Mouse (Mus musculus) left cerebral cortex, adult 8-10 months (tissue): Measurements from ENCODE around the gene Olfr1045. TPM values are rescaled to one million over a fixed set of nuclear protein-coding genes. Genes with fewer than 3 reads are reported as not detected.
"Not testable (repeated sequence)": the region's sequence is repeated elsewhere in the genome, so short reads cannot be mapped to it uniquely, and the experiment has no call there.

Source experiments
- DNase-seq, 2 experiments: peaks; one replicate each; pipeline ENCODE4 v3.0.0; 2022; ENCODE audit warnings: low spot score in 2 of 2
- total RNA-seq, 4 experiments: library from RNA; stranded (reverse); gene quantifications; 2 replicates each; pipeline ENCODE4 v1.2.4; 2022

Gene Olfr1045
- total RNA-seq = not detected

DNA sequence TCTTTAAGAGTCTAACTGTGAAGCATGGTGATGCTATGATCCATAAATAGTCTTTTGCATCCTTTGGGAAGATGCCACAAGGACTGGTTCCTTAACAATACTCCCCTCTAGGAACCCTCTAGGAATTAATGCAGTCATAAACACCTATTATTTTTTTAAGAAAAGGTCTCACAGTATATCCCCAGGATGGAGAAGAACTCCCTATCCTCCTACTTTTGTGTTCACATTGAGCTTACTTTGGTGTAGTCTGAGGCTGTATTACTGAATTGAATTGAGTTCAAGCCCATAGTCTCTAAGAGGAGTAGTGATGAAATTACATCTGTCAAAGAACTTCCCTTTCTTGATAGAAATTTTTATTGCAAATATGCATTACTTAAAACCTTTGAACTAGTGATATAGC lies at the start of gene Olfr1045:
TSS of gene Olfr1045 (minus strand) at position 101 of the 400 bp plus-strand sequence.
- no peak for DNase-seq

GRCm38 (mm10) chr2:86240189-86240588 lies 37.4 kb upstream of the Olfr1045 start, which contains the start of gene Olfr1048:
Olfr1048 (minus strand) TSS chr2:86240289.
- DNase-seq = no peak

DNA sequence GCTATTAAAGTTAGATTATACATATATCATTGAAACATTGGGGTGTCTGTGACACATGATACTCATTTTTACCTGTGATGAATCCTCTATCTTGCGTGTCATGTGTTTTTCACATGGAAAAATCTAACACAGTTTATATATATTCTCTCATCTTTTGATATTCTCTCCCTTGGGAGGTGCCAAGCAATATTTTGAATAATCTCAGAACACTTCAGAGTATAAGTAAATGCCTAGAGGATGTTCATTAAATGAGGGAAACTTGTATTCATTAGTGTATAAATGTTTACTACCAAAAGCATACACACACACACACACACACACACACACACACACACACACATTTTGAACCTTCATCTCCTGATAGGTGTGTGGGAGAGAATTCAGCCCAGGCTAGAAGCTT lies 28.5 kb upstream of the Olfr1045 start, which contains the start of gene Olfr1047:
TSS of gene Olfr1047 (minus strand) at position 101 of the 400 bp plus-strand sequence.
- DNase-seq = no peak

GRCm38 (mm10) chr2:86219214-86219613 lies 16.4 kb upstream of the Olfr1045 start, which contains the start of gene Olfr1046:
Olfr1046 (minus strand) TSS chr2:86219314.
- DNase-seq = no peak

DNA sequence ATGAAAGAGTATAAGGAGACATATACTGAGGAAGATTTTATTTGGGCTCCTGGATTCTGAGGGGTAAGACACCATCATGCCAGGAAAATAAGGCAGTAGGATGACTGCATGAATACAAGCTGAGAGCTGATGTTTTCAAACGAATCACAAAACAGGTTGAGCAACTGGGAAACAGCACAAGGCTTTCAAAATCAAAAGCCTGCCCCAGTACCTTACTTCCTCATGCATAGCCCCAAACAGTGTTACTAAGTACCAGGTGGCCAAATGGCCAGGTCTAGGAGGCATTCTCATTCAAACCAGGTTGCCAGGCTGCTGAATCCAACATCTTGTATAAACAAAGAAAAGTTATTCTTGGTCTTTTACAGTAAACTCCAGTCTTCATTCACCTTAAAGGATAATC lies 6.9 kb downstream of the Olfr1045 start:
- DNase-seq = no peak

GRCm38 (mm10) chr2:86185583-86185982 lies 17.2 kb downstream of the Olfr1045 start, which contains the start of gene Olfr52:
Olfr52 (minus strand) TSS chr2:86185683.
- no peak for DNase-seq

DNA sequence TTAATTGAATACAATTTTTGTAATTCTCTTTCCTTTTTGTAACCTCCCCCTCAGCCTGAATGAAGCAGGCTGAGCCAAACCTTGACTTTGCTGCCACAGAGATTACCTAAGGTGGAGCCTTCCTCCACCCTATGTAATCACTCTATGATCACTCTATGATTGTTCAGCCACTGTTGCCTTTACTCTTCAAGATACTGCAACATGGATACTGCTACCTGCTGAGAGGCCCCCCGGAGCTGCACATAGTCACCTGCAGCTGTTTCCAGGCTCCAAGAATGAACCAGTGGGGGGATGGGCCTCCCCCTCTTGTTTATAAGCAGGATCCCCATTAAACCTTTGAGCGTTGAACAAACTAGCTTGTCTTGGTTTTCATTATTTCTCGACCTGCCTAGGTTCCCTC lies 22.9 kb downstream of the Olfr1045 start:
- DNase-seq = no peak

DNA sequence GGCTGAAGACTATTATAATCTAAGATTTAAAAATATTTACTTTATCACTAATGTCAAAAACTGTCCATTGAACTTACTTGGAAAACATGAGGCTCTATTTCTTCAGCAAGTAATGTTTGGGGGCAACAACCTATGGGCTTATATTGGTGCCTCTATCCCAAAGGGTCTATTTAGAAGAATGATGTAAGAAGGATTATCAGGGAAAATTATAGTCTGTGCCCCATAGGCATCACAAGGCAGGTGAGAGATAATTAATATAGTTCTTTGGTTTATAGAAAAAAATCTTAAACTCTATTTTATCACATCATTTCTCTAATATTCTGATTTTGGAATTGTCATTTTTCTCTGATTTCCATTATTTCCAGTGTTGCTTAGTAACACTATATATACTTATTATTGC lies 25.1 kb downstream of the Olfr1045 start, which contains the start of gene Olfr1044:
TSS of gene Olfr1044 (minus strand) at position 101 of the 400 bp plus-strand sequence.
- no peak for DNase-seq

DNA sequence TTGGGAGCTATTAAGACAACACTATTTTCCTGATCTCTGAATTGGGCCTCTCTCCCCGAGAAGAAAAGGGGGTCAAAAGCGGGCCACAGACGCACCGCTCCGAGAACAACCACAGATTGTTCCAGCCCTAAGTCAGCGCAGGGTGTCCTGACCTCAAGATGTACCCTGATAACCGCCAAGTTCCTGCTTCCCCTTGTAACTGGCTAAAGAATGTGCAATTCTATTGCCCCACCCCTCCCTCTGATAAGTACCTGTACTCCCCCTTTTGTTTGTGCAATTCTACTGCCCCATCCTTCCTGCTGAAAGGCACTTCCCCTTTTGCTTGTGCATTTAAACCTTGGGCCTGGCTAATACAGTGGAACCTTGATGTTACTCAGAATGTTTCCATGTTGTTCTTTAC lies 27.4 kb downstream of the Olfr1045 start:
- not testable (repeated sequence) for DNase-seq

DNA sequence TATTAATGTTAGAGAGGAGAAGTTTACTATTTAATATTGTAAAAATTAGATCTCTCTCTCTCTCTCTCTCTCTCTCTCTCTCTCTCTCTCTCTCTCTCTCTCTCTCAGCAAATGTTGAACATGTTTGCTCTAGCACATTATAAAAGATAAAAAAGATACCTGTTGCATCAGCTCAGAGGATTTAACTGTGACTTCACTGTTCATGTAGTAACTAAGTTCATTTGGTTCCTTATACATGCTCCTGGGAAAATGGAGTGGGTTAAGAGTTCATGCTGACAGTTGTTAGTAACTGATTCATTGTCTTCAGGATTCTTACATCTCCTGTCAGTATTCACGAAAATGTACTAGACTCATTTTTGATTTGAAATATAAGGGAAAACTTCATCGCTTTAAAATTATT lies 35.4 kb downstream of the Olfr1045 start, which contains the start of gene Olfr1043:
TSS of gene Olfr1043 (minus strand) at position 101 of the 400 bp plus-strand sequence.
- DNase-seq = no peak

GRCm38 (mm10) chr2:86161738-86162137 lies 41.1 kb downstream of the Olfr1045 start, which contains the start of gene Olfr1042:
Olfr1042 (minus strand) TSS chr2:86161838.
- DNase-seq = no peak

DNA sequence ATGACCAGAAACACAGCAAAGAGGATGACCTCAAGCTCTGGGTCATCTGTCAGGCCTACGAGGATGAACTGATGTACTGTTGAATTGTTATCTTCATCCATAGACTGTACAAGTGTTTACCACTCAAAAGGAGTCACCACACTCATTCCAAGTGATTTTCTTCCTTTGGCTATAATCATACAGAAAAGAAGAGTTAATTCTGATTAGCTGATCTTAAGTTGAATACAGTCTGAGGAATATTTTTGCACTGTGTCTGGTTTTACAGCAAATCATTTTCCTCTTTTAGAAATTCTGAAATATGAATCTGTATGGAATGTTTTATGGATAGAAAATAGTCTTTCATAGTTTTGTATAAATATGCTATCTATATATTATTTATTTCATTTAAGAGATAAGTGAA lies 56.2 kb downstream of the Olfr1045 start, which contains the start of gene Olfr1040:
TSS of gene Olfr1040 (minus strand) at position 101 of the 400 bp plus-strand sequence.
- DNase-seq = no peak

Other genes starting within 250 kb of the Olfr1045 start
- gene Olfr1029, start 229.1 kb downstream of the Olfr1045 start, total RNA-seq = under 1 TPM in 1 of 4 experiments, not detected in 3; 0.18 TPM
- not detected for gene Olfr1030, start 223.7 kb downstream of the Olfr1045 start, total RNA-seq
- gene Olfr1031, start 212.7 kb downstream of the Olfr1045 start, total RNA-seq = not detected
- not detected for gene Olfr1032, start 197.5 kb downstream of the Olfr1045 start, total RNA-seq
- gene Olfr1033, start 182.4 kb downstream of the Olfr1045 start, total RNA-seq = not detected
- not detected for gene Olfr1034, start 157.1 kb downstream of the Olfr1045 start, total RNA-seq
- gene Olfr1036, start 129.0 kb downstream of the Olfr1045 start, total RNA-seq = not detected
- gene Olfr1037, start 115.6 kb downstream of the Olfr1045 start, total RNA-seq = not detected
- not detected for gene Olfr1039, start 67.1 kb downstream of the Olfr1045 start, total RNA-seq
- gene Olfr1040, start 56.3 kb downstream of the Olfr1045 start, total RNA-seq = not detected
- gene Olfr1042, start 41.2 kb downstream of the Olfr1045 start, total RNA-seq = not detected
- not detected for gene Olfr1043, start 35.5 kb downstream of the Olfr1045 start, total RNA-seq
- gene Olfr1044, start 25.2 kb downstream of the Olfr1045 start, total RNA-seq = not detected
- not detected for gene Olfr52, start 17.3 kb downstream of the Olfr1045 start, total RNA-seq
- not detected for gene Olfr1046, start 16.3 kb upstream of the Olfr1045 start, total RNA-seq
- not detected for gene Olfr1047, start 28.4 kb upstream of the Olfr1045 start, total RNA-seq
- not detected for gene Olfr1048, start 37.3 kb upstream of the Olfr1045 start, total RNA-seq
- not detected for gene Olfr1049, start 55.3 kb upstream of the Olfr1045 start, total RNA-seq
- not detected for gene Olfr1051, start 76.1 kb upstream of the Olfr1045 start, total RNA-seq
- gene Olfr1052, start 89.4 kb upstream of the Olfr1045 start, total RNA-seq = not detected
- not detected for gene Olfr1053, start 112.3 kb upstream of the Olfr1045 start, total RNA-seq
- gene Olfr1054, start 132.4 kb upstream of the Olfr1045 start, total RNA-seq = not detected
- gene Olfr1055, start 147.3 kb upstream of the Olfr1045 start, total RNA-seq = not detected
- not detected for gene Olfr1056, start 159.5 kb upstream of the Olfr1045 start, total RNA-seq
- gene Olfr1057, start 175.4 kb upstream of the Olfr1045 start, total RNA-seq = not detected
- not detected for gene Olfr1058, start 185.6 kb upstream of the Olfr1045 start, total RNA-seq
- not detected for gene Olfr1061, start 211.0 kb upstream of the Olfr1045 start, total RNA-seq
- gene Olfr1062, start 223.7 kb upstream of the Olfr1045 start, total RNA-seq = not detected
- gene Olfr1065, start 247.6 kb upstream of the Olfr1045 start, total RNA-seq = not detected